Mouse (Mus musculus) frontal cortex, postnatal 14 days (tissue): Measurements from ENCODE around the gene Mesp1.
A peak's percentile ranks its signal among the peaks of the same experiment; 100 is the strongest.
"Not testable (repeated sequence)": the region's sequence is repeated elsewhere in the genome, so short reads cannot be mapped to it uniquely, and the experiment has no call there.

Experiments
- DNase-seq, 2 experiments: peaks; one replicate each; pipeline ENCODE4 v3.0.0; 2022; ENCODE audit warnings: low spot score in 2 of 2

Gene Mesp1

DNA sequence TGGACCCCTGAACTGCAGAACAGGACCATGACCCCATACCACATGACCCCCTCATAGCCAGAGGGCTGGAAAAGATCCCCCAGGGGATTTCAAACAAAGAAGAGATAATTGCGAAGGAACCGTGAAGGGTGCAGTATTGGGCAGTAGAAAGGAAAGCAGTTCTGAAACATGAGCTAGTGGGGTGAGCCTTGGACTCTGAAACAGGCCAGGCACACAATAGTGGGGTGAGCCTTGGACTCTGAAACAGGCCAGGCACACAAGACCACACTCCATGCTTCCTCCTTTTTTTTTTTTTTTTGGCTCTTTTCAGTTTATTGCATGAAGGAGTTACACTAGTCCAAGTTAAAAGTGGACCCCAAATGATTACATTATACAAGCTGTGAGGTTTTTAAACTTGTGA lies 3.8 kb downstream of the Mesp1 start:
- DNase-seq = not testable (repeated sequence)

DNA sequence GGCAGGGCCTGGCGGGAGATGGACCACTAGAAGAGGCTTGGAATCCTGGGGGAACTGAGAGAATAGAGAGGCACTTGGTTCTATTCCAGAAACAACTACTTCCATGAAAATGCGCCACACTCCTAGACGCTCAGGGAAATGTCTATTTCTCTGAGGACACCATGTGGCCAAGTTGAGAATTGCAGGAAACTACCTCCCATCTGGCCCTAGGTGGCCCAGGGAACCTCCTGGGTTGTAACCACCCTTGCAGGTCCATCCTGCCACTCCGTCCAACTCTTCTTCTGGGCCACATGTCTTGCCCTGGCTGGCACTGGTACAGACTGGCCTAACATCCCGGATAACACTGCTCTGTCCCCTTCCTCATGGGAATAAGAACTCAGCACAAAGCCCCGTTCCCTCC lies 7.3 kb downstream of the Mesp1 start:
- DNase-seq = peak in 1 of 2 experiments; percentile 69

DNA sequence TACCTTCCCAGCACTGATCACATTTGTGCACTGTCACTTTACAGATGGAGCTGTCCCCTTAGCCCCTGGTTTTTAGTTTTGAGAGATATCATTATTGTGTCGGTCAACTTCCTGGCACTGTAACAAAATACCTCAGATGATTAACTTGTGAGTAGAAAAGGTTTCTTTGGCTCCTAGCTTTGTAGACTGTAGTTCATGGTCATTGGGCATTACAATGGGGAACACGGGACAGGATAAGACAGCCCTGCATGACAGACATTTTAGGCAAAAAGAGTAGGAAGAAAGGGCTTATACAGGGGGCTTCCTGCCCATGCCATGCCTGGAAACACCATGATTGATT lies 11.1 kb downstream of the Mesp1 start:
- no peak for DNase-seq

DNA sequence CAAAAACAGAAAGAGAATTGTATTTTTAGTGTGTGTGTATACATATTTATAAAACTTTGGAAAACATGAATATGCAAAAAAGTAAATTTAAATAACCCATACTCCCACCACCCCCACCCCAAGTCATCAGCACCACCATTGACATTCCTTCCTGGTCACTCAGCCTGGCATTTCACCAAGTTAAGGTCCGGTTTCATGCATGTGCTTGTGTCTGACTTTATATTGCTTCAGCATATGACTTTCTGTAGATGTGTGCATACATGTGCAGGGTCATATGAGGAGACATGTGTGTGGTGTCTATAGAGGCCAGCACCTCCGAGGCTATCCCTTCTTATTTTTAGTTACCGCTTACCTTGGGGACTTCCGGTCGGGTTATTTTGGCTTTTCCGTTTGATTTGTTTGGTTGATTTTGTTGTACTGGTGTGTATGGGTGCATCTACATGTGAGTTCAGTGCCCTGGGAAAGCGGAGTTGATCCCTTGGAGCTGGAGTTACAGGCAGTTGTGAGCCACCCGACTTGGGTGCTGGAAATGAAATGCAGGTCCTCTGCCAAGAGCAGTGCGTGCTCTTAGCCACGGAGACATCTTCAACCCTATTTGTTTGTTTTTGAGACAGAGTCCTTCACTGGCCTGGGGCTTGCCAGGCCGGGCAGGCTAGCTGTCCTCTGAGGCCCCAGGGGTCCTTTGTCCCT lies 11.6 kb downstream of the Mesp1 start:
- DNase-seq = no peak

DNA sequence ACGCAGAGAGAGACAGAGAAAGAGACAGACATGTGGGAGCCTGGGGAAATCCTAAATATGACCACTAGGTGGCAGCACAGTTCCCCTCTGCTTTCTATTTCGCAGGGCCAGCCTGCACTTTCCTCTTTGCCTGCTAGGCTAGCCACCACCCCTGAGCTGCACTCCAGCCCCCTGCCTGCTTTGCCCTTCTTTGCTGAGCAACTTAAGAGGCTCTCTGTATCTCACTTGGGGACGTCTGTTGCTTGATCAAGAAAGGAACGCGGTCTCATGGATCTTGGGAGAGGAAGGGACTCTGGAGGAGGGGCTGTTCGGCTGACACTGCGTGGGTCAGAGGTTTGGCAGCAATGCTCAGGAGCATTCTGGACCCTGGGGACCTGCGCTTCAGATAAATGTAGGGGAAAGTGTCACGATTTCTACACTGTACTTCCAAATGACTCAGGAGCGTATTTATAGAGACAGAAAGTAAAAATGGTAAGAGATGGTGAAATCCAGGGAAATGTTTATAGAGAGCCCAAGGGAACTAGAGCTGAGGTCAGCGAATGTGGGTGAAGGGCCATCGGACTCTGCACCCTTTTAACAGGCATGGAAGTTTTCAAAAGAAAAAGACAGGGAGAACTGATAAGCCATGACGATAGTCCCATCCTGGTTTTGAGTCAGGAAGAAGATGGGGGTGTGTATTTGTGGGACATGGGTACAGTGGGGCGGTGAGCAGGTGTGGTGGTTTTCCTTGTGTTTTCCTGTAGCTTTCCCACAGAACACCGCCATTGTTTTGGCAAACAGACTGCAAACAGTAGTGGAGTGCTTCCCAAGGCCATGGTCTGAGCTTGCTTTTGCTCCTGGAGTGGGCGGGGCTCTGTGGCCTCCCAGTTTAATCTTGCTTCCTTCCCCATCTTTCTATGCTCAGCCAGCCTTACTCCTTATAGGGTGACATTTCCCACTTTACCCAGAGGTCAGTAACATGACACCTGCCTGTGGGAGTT lies 12.7 kb downstream of the Mesp1 start:
- peak; percentile 46 to 71 for DNase-seq

DNA sequence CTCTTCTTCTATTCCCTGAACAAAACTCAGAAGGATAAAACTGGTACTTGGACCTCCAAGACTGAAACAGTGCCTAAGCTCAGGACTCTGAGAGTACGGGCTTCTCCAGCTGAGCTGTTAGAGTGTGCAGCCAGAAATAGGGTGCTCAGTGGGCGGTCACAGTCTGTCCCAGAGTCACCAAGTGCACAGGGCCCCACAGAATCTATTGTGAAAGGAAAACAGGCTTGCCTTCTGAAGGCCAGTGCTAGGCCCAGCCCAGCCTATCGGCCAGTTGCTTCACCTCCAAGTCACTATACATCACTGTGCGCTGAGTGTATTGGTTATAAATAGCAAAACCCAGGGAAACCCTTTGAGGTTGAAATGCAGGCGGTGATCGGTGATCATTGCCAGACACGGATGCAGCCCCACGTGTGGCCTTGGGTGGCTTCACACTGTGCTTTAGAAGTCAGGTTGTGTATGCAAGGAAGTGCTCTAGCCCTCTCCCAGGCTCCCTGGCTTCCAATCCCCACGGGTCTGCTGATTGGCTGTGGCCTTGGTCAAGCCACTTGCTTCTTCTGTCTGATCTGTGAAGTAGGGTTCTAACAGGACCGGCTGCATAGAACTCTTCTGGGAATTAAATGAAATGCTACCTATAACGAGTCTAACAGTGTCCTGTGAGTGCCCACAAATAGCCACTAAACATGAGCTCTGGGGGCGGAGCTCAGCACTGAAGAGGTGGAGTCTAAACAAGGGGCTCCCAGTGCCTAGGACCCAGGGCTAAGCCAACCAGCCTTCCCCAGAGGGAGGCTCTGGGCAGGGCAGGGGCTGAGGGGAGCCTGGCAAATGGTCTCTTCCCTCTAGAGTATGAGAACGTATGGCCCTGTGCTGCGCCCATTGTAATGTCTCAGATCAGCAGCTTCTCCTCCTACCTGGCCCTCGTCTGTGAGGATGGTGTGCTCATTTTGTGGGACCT lies 21.8 kb downstream of the Mesp1 start:
- no peak for DNase-seq

DNA sequence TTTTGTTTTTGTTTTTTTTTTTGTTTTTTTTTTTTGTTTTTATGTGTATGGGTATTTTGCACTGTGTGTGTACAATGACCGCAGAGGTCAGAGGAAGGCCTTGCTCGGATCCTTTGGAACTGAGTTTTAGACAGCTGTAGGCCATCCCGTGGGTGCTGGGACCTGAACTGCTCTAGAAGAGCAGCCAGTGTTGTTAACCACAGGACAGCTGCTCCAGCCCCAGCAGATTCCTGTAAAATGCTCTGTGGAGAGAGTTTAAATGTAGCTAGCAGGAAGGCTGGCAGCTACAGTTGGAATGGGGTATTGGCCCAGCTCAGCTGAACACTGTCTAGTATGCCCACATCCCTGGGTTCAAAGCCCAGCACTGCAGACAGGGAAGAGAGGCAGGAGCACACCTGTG lies 23.9 kb downstream of the Mesp1 start:
- no peak for DNase-seq

DNA sequence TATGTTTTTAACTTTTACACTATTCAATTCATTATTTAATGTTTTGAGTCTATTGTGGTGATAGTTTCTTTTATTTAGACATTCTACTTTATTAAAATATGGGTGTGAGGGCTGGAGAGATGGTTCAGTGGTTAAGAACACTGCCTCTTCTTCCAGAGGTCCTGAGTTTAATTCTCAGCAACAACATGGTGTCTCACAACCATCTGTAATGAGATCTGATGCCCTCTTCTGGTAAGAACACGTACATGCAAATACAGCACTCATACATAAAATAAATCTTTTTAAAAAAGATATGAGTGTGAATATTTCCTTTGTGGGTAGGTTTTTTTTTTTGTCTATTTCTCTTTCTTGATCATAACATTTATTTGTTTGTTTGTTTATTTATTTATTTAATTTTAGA lies 27.6 kb downstream of the Mesp1 start:
- DNase-seq = no peak

DNA sequence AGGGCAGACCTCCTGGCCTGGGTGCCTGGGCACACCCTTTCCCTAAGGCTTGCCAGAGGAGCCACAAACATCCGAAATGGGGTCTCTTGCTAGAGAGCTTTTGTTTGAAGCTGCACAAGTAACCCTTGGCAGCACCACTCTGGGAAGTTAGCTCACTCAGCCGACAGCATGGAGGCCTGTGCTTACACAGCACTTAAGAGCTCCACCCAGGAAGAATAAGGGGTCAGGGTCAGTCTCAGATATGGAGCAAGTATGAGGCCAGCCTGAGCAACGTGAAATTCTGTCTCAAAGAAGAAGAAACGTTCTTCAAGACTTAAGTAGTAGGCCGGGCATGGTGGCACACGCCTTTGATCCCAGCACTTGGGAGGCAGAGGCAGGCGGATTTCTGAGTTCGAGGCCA lies 31.5 kb downstream of the Mesp1 start:
- no peak for DNase-seq

DNA sequence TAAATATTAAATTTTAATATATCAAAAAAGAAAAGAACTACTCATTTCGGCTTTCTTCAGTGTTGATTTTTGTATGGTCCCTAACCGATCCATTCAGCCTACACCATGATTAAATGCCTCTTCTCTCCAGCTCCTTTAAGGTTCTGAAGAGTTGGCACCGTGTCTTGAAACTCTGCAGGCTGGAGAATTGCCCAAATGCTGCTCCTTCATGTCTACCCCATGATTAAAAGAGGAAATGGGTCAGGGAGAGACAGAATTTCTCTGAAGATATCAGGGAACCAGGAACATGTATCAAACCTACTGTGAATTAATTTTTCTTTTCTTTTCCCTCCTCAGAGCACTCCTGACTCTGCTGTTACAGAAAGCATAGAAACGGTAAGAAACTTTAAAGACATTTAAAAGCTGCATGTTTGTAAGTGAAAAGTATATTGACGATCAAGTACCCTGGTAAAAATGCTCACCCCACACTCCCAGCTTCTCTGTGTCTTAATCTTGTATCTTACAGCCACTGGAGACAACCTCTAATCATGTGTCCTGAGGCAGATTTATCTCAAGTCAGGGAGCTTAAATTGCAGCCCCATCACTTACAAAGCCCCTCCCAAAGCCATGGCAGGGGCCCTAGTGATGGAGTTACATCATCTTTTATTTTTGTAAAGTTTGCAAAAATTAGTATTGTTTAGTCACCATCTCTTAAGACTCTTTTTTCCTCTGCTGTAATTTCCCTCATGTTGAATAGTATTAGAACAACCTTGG lies 32.3 kb downstream of the Mesp1 start:
- no peak for DNase-seq

DNA sequence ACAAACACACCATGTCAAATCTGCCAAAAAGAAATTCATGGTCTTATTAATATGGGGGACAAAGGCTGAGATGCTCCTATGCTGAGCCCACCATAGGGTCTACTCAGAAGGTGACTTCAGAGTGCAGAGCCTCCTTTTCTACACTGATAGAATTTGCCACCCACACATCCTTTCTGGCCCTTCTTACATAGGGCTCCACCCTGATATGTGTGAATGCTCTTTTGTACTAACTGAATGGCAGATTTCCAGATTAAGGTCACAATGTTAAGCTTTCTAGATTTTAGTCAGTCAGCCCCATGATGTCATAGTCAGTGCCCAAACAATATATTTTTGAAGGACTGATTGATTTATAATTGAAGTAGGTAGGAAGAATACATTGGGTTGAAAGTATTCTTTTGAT lies 33.8 kb downstream of the Mesp1 start:
- DNase-seq = no peak

DNA sequence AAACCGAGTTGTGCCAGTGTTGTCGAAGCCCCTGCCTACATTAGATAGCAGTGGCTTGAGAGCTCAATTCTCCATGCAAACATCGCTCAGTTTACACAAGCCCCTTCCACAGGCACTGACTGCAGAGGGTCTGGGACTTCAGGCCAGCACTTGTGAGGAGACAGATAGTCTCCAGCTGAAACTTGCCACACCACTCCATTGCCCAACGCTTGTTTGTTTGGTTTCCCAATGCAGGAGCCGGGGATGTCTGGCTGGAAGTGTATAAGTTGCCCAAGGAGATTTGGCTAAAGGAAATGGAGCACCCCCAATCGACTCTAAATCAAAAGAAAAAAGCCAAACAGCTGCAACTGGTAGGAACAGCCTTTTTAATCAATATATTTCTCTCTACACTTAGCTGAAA lies 35.4 kb downstream of the Mesp1 start:
- DNase-seq = no peak

DNA sequence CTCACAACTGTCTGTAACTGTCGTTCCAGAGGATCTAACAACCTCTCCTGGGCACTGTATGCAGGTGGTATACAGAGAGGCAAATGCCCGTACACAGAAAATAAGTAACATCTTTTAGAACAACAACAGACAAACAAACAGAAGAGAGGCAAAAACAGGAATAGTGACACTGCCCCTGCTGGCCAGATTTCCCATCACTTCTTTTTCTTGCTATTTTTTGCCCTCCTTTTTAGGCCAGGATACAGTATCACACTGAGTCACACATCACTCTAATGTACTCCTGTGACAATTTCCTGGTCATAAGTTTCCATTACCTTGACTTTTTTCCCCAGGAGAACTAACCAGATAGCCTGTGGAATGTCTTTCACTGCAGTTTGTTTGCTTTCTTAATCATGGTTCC lies 37.3 kb downstream of the Mesp1 start:
- DNase-seq = no peak

DNA sequence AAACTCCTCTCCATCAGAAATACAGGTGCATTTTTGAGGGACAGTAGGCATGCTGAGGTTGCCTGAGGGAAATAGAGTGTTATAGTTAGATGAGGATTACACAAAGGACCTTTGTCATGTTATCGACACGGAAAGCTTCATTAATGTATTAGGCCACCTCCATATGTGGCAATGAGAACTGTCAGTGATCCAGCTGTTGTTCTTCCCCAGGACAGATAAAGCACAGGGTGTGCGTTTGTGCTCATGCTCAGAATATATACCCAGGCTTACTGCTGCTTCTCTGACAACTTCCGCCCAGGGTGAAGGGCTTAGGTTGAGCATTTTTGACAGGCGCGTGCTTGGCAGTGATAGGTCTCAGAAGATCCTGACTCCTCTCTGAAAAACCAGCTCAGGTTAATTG lies 44.1 kb downstream of the Mesp1 start:
- no peak for DNase-seq

DNA sequence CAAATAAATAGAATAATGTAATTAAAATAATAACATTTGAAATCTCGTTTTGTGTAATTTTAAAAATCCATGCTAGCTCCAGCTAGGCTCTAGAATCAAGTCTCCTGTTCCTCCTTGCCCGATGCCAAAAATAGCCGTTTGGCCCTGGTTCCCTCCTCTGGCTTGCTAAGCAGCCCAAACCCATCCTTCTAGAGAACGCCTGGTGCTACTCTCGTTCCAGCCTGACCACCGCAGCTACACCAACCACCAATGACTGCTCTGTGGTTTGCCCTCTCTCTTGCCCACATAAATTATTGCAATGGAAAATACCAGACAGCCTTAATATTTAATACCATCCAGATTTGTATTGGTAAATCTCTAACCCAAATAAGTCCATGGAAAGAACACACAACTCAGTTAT lies 45.9 kb downstream of the Mesp1 start:
- no peak for DNase-seq

DNA sequence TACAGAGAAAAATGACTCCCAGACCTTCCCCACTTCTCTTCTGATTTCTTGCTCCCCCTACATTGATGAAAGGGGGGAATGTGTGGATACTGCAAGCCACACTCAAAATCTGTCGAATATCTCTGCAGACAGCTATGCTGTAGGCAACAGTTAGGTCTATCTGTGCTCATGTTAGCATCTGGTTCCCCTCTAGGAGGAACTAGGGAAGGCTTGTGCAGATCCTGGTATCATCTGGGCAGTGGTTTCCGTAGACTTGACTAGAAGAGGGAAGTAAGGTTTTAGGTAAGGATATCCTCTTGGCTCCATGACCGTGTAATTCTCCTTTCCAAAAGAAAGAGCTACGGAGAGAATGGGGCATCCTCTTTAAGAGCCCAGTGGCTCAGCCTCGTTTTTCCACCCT lies 49.0 kb downstream of the Mesp1 start:
- DNase-seq = no peak

DNA sequence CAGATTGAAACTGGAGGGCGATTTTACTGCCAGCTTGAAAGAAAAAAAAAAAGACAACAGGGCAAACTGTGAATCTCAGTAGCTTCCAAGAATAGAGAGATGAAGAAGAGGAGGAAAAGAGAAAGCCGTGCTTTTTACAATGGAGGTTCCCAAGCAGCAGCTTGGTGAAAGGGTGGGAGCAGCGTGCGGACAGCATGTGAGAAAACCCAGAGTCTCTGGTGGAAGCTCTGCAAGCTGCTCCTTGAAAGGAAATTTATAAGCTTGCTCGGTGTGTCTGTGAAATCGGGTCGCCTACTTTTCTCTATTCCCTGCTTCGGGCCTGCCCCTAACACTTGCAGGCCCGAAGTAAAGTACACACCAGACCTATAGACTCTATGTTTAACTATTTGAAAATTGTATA lies 49.5 kb downstream of the Mesp1 start:
- no peak for DNase-seq

DNA sequence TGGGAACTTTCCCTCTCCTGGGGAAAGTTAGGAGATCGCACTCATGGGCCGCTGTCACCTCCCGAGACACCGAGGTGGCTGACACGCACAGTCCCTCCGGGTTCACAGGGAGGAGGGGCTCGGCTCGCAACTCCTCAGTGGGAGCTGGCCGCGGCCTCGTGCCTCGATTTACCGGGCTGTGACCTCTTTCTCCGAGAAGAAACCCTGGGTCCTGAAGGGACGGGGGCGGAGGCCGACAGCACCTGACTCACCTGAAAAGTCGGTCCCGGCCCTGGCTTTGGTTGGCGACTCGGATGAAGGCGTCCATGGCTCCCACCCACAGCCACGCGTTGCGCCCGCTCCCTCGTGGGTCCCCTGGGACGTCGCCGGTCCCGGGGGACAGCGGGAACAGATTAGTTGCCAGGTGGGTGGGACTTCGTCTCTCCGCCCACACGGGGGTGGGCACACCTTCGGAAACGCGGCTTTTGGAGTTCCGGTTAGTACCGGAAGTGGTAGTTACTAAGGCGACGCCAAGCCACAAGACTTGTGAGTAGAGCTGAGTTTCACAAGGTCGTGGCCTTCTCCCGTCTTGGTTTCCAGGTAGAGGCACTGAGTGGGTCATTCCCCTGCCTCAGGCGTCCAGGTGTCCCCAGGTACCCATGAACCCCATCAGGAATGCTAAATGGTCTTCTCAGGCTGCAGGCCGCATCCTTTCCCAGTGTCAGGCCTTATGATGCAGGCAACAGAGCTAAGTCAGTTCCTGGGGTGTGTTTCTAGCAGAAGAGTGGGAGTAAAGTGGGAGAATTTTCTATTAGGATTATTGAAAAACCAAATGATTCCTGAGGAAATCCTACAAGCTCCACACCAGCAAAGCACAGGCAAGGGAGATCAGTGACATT lies 50.7 kb downstream of the Mesp1 start, which contains the start of the genes Pex11a and Wdr93:
Gene Pex11a, minus strand, starts transcription at position 473 of the 878 bp plus-strand sequence.
Gene Wdr93, plus strand, starts transcription at position 505 of the 878 bp plus-strand sequence.
- peak; percentile 56 to 60 for DNase-seq

DNA sequence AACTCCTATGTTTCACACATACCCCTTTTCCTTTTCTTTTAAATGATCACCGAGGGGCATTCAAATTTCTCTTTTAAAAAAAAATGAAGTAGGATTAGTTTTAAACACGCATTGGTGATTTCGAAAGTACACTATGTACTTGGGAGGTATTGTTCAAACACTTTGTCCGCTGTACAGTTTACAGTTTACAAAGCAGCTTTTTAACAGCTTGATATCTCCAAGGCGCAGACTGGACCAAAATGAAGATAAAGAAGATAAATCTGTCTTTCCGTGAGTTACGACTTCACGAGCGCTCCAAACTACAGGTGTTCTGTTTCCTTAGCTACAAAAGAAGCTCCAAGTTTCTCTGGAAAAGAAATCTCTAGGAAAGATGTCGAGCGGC lies 51.3 kb downstream of the Mesp1 start:
- no peak for DNase-seq
